Mouse (Mus musculus) intestine, postnatal 0 days (tissue): Measurements from ENCODE around the gene Lgr6. TPM values are rescaled to one million over a fixed set of nuclear protein-coding genes. Genes with fewer than 3 reads are reported as not detected.

ENCODE experiments used
- ATAC-seq: fragments of 200-750 bp; cut with Nextera tagmentation; 2 replicates; pipeline ENCODE4 v1.8.0; 2017; ENCODE audit warnings: mild to moderate bottlenecking, moderate TSS enrichment, moderate library complexity
- H3K27ac ChIP-seq: fragments of 300-500 bp; sonication (generic); 2 replicates; pipeline ENCODE4 v1.5.1; 2014; ENCODE audit warnings: mild to moderate bottlenecking, low read depth, low read length, moderate library complexity
- H3K27me3 ChIP-seq: fragments of 300-500 bp; sonication (generic); replicated peaks from 2 replicates; pipeline ENCODE4 v1.6.1; 2014; ENCODE audit warnings: low read length, mixed read lengths; ENCODE audit not compliant: control insufficient read depth, insufficient read depth
- H3K36me3 ChIP-seq: fragments of 300-500 bp; sonication (generic); 2 replicates; pipeline ENCODE4 v1.6.1; 2014; ENCODE audit warnings: mild to moderate bottlenecking, moderate library complexity; ENCODE audit not compliant: control insufficient read depth, insufficient read depth
- H3K4me1 ChIP-seq: fragments of 300-500 bp; sonication (generic); replicated peaks from 2 replicates; pipeline ENCODE4 v1.6.1; 2014; ENCODE audit warnings: antibody characterized with exemption, low read length, mixed read lengths; ENCODE audit not compliant: control insufficient read depth, insufficient read depth
- H3K4me2 ChIP-seq: fragments of 300-500 bp; sonication (generic); replicated peaks from 2 replicates; pipeline ENCODE4 v1.6.1; 2014; ENCODE audit warnings: low read depth, mild to moderate bottlenecking, moderate library complexity
- H3K4me3 ChIP-seq: fragments of 300-500 bp; sonication (generic); 2 replicates; pipeline ENCODE4 v1.5.1; 2014; ENCODE audit warnings: low read depth, low read length
- H3K9ac ChIP-seq: fragments of 300-500 bp; sonication (generic); 2 replicates; pipeline ENCODE4 v1.6.1; 2014; ENCODE audit warnings: mild to moderate bottlenecking, low read depth, low read length
- H3K9me3 ChIP-seq: fragments of 300-500 bp; sonication (generic); 2 replicates; pipeline ENCODE4 v1.6.1; 2016; ENCODE audit warnings: mixed run types; ENCODE audit not compliant: control insufficient read depth
- CTCF ChIP-seq: sonication (generic); IDR thresholded peaks from 2 replicates; pipeline ENCODE4 v1.5.1; 2016; ENCODE audit warnings: low read depth, mild to moderate bottlenecking, control low read depth, antibody characterized with exemption, moderate library complexity
- WGBS: fragments of 180-500 bp; shearing (Covaris S2); extraction: QIAGEN DNeasy Blood & Tissue Kit; methylation state at CpG from one replicate; pipeline ENCODE4 v1.1.7; 2014; 5-methylcytosine and 5-hydroxymethylcytosine counted together
- polyA plus RNA-seq: library from polyadenylated mRNA; unstranded; fragments of >200 nt; fragmentation: Nextera tagmentation; extraction: Ambion mirVana; gene quantifications from 2 replicates; pipeline ENCODE4 v1.2.1, GENCODE M21; 2015

Lgr6 gene
- polyA plus RNA-seq, 1 experiment from 2014 or later, result 0.44 TPM

DNA sequence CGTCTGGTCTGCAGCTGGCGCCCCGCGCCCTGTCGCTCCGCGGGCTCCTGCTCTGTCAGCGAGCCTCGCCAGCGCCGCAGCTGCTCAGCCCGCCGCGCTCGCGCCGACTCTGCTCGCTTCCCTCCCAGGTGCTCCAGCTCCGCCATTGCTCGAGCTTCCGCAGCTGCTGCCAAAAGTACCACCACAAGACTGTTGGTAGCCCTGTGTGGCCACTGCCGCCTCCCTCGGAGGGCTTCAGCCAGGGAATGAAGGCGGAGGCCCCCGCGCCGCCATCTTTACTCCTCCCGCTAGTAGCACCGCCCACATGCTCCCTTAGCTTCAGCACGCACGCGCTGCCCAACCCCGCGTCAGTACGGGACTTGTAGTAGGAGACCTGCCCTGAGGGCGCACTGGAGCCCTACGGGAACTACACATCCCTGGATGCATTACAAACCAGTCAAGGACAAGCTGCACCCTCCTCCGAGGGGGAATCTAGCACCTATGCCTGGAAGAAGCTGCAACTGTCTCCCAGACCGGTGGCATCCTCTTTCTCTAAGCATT lies 149.4 kb downstream of the Lgr6 start, which contains the start of gene Ppp1r12b:
Ppp1r12b (minus strand) TSS at position 306 of the 540 bp plus-strand sequence.
- Histone ChIP-seq H3K4me3 (peak within 1 kb of the TSS; percentile 93), H3K36me3 (no peaks in the 10 kb centered on the region), H3K27me3 (no peaks in the 10 kb centered on the region), H3K4me1 (peaks cover 7% of the 10 kb centered on the region; the same call in 1 of the 2 replicates), H3K9me3 (no peaks in the 10 kb centered on the region), H3K9ac (peak within 1 kb of the TSS; percentile 72), H3K4me2 (peak within 1 kb of the TSS; percentile 80), H3K27ac (peak within 1 kb of the TSS; percentile 64; the same call in 1 of the 2 replicates)
- peak; percentile 97 for ATAC-seq
- TF ChIP-seq CTCF, result peak; percentile 61
- 1% methylated on average over 38 of the region's 39 CpGs for WGBS

DNA sequence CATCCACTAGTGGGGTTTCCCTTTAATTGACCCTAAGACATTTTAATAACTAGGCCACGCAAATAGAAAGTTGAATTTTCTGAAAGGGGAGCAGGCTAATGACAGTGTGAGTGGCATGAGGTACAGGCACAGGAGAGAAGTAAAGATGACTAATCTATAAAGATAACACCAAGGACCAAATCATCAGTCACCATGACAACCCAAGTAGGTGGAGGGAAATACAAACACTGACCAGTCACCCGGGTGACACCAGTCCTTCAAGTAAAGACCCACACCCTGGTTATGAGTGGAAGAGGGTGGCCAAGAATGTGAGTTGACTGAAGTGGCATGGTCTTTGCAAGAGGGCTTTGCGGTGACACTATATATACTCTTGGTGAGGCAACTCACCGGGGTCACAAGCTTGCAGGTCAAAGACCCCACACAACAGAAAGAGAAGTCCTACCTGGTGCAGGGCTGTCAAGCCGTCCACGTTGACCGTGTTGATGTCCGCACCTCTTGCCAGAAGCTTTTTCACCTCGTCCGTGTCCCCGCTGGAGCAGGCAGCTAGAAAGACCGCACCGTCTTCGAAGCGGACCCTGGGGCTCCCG lies 149.9 kb downstream of the Lgr6 start:
- no peaks in the 10 kb centered on the region for H3K9me3 ChIP-seq
- 0 out of 2 replicates have a peak overlapping the region, but pooled peaks have one; percentile 64 for H3K27ac ChIP-seq
- H3K4me2 ChIP-seq, result peak overlapping the region; percentile 80
- H3K4me3 ChIP-seq, result peak overlapping the region; percentile 93
- TF ChIP-seq CTCF, result no peak
- no peaks in the 10 kb centered on the region for H3K36me3 ChIP-seq
- H3K9ac ChIP-seq, result peak overlapping the region; percentile 72
- H3K4me1 ChIP-seq, result peaks cover 7% of the 10 kb centered on the region; the same call in 1 of the 2 replicates
- 2% methylated on average over 16 of the region's 16 CpGs for WGBS
- no peaks in the 10 kb centered on the region for H3K27me3 ChIP-seq
- peak; percentile 23; the same call in 1 of the 2 replicates for ATAC-seq

DNA sequence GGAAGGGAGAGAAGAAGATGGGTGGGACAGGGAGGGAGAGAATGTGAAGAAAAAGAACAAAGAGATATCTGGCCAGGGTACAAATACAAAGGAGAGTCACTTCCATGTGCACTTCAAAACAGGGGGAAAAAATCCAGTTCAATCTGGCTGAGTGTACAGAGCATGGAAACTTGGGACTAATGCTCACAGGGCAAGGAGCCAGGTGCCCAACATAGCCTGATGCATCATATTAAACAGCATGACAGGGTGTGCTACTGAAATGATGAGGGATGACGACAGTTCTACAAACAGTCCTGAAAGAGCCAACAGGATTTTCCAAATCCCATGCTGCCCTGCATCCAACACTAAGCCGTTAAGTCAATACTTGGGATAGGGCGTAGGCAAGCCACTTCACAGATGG lies 155.1 kb downstream of the Lgr6 start:
- H3K27ac ChIP-seq, result no peak overlapping the region
- no peak overlapping the region for H3K4me3 ChIP-seq
- 86% methylated on average over 3 of the region's 3 CpGs for WGBS
- H3K4me2 ChIP-seq, result no peak overlapping the region
- H3K27me3 ChIP-seq, result no peaks in the 10 kb centered on the region
- no peaks in the 10 kb centered on the region for H3K9me3 ChIP-seq
- no peak for ATAC-seq
- no peak overlapping the region for H3K9ac ChIP-seq
- no peak for TF ChIP-seq CTCF
- peaks cover 3% of the 10 kb centered on the region; the same call in 1 of the 2 replicates for H3K4me1 ChIP-seq
- no peaks in the 10 kb centered on the region for H3K36me3 ChIP-seq

DNA sequence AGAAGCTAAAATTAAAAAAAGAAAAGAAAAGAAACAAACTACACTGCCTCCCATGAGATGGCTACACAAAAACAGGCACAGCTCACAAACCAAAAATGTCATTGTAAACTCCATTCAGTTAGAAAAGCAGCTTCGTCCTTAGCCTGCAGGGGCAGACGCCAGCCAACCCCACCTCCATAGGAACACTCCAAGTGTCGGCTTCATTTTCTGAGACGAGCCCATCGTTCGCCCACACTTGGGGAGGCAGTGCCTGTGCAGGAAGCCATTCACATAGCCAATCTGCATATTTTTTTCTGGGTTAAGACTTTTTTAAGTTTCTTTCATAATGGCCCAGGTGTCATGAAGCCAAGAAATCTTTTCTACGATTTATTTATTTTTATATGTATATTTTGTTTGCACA lies 157.5 kb downstream of the Lgr6 start:
- H3K27me3 ChIP-seq, result no peaks in the 10 kb centered on the region
- whole genome bisulfite sequencing, result 87% methylated on average over 7 of the region's 7 CpGs
- no peak overlapping the region for H3K4me2 ChIP-seq
- no peaks in the 10 kb centered on the region for H3K36me3 ChIP-seq
- H3K27ac ChIP-seq, result no peak overlapping the region
- no peak overlapping the region for H3K9ac ChIP-seq
- no peak for TF ChIP-seq CTCF
- H3K4me3 ChIP-seq, result no peak overlapping the region
- no peak for ATAC-seq
- no peaks in the 10 kb centered on the region for H3K4me1 ChIP-seq
- no peaks in the 10 kb centered on the region for H3K9me3 ChIP-seq

DNA sequence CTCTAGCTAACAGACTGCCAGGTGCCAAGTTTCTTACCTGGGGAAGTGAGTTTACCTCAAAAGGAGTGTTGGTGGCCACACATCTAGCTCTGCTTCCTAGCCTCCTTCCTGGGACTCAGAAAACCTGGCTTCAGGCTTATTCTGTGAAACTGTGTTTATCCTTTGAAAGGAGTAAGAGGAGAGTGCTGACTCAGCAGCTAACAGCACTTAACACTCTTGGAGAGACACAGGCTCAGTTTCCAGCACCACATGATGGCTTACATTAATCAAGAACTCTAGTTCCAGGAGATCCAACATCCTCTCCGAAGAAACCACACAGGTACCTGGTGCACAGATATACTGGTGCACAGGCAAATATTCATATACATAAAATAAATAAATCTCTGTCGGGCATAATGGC lies 162.2 kb downstream of the Lgr6 start:
- no peak for ATAC-seq
- Histone ChIP-seq H3K27ac (no peak overlapping the region), H3K4me2 (no peak overlapping the region), H3K9ac (no peak overlapping the region), H3K4me1 (no peaks in the 10 kb centered on the region), H3K4me3 (no peak overlapping the region), H3K27me3 (no peaks in the 10 kb centered on the region), H3K9me3 (no peaks in the 10 kb centered on the region), H3K36me3 (no peaks in the 10 kb centered on the region)
- TF ChIP-seq CTCF, result no peak
- WGBS, result 85% methylated on average over 2 of the region's 2 CpGs

DNA sequence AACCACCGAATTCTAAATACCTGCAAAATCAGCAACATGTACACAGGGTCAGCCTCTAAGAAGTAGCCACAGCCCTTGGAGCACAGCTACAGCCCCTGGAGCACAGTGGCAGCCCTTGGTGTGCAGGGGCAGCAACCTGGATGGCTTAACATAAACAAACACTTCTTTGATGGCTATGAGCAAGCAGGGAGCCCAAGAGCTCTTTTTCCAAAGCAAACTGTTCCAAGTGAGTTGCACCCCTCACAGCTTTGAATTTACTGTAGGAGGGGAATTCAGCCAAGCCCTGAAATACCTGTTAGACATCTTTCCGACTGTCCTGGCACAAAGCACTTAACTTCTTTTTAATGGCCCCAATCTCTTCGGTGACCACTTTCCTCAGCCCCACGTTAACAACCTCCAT lies 164.2 kb downstream of the Lgr6 start:
- H3K27me3 ChIP-seq, result no peaks in the 10 kb centered on the region
- no peaks in the 10 kb centered on the region for H3K36me3 ChIP-seq
- WGBS, result 43% methylated on average over 4 of the region's 4 CpGs

More for the DNA sequence above, 164.2 kb downstream of the Lgr6 start:
- Histone ChIP-seq H3K27ac (no peak overlapping the region), H3K9me3 (no peaks in the 10 kb centered on the region), H3K4me2 (no peak overlapping the region), H3K9ac (no peak overlapping the region), H3K4me3 (no peak overlapping the region), H3K4me1 (no peaks in the 10 kb centered on the region)
- no peak for ATAC-seq
- TF ChIP-seq CTCF, result no peak
